Mouse (Mus musculus) kidney, adult 2 months (tissue): ENCODE data around the gene D630003M21Rik. TPM values are rescaled to one million over a fixed set of nuclear protein-coding genes. Genes with fewer than 3 reads are reported as not detected.

Experiments used
- DNase-seq: peaks from one replicate; pipeline ENCODE4 v3.0.0; 2021
- H3K27ac ChIP-seq: fragments of 200-500 bp; 2 replicates; pipeline ENCODE4 v1.5.1; 2012; ENCODE audit warnings: low read depth, low read length, control low read depth, inconsistent platforms; ENCODE audit not compliant: insufficient read depth
- H3K27me3 ChIP-seq: fragments of 200-500 bp; replicated peaks from 2 replicates; pipeline ENCODE4 v1.6.1; 2012; ENCODE audit warnings: mild to moderate bottlenecking, moderate library complexity, low read length, inconsistent platforms; ENCODE audit not compliant: control insufficient read depth, insufficient read depth
- H3K36me3 ChIP-seq: fragments of 200-500 bp; 2 replicates; pipeline ENCODE4 v1.6.1; 2012; ENCODE audit warnings: mild to moderate bottlenecking, moderate library complexity, low read length, inconsistent platforms; ENCODE audit not compliant: control insufficient read depth, insufficient read depth
- H3K4me1 ChIP-seq: fragments of 200-500 bp; 2 replicates; pipeline ENCODE4 v1.6.1; 2011; ENCODE audit warnings: low read length; ENCODE audit not compliant: control insufficient read depth, insufficient read depth
- H3K4me3 ChIP-seq: fragments of 200-500 bp; 2 replicates; pipeline ENCODE4 v1.5.1; 2011; ENCODE audit warnings: mild to moderate bottlenecking, low read depth, low read length, control low read depth; ENCODE audit not compliant: insufficient read depth
- CTCF ChIP-seq: fragments of 200-500 bp; conservative IDR thresholded peaks from 2 replicates; pipeline ENCODE4 v1.5.1; 2011; ENCODE audit warnings: low read depth, mild to moderate bottlenecking, control low read depth, low read length, moderate library complexity, mixed read lengths; ENCODE audit not compliant: insufficient read depth, insufficient read length
- POLR2A ChIP-seq: fragments of 200-500 bp; IDR thresholded peaks from one replicate; pipeline ENCODE4 v1.6.1; 2011; ENCODE audit warnings: low read depth, low read length, control low read depth
- WGBS: fragments of 180-500 bp; shearing (Covaris S2); methylation state at CpG from one replicate; pipeline ENCODE4 v1.1.7; 2018; 5-methylcytosine and 5-hydroxymethylcytosine counted together
- polyA plus RNA-seq: library from polyadenylated mRNA; depleted of rRNA; stranded (reverse); fragments of >200 nt; gene quantifications from 2 replicates; pipeline ENCODE4 v1.2.3, GENCODE M21; 2012; rRNA removed

Gene D630003M21Rik
- polyA plus RNA-seq, 1 experiment, result 2.0 TPM

DNA sequence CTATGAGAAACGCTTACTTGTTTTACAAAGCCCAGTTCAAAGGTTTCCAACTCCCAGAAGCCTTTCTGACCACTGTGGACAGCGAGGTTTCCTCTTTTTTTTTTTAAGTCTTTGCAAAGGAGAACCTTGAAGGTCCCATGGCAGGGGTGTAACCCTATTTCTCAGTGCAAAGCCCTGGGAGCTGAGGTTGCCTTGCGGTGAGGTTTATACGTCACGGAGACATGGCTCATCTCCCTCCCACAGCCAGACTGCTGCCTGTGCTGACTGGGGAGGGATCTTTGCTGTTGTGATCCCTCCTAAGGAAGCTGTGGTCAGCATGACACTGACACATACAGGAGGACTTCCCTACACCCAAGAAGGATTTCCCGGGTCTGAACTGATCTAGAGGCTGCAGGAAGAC, 96.0 kb downstream of the D630003M21Rik start:
- H3K36me3 ChIP-seq, result no peaks in the 10 kb centered on the region; the same call in 1 of the 2 replicates
- H3K4me1 ChIP-seq, result peaks cover 28% of the 10 kb centered on the region
- no peak overlapping the region for H3K4me3 ChIP-seq
- WGBS, result 68% methylated on average over 6 of the region's 6 CpGs
- DNase-seq, result no peak
- TF ChIP-seq CTCF (no peak), POLR2A (no peak)
- H3K27ac ChIP-seq, result no peak overlapping the region
- H3K27me3 ChIP-seq, result no peaks in the 10 kb centered on the region

Other genes with a start within 250 kb of the D630003M21Rik start
- 15.6 and 16.3 TPM in 2 replicates for gene Tti1, start 200.8 kb downstream of the D630003M21Rik start, polyA plus RNA-seq
- gene Rprd1b, start 200.7 kb downstream of the D630003M21Rik start, polyA plus RNA-seq, result 17.5 and 18.6 TPM in 2 replicates
- gene Tgm2, start 82.8 kb downstream of the D630003M21Rik start, polyA plus RNA-seq, result 217 and 221 TPM in 2 replicates
- gene Bpi, start 28.9 kb upstream of the D630003M21Rik start, polyA plus RNA-seq, result 0.06 and 0.07 TPM in 2 replicates
- gene Lbp, start 77.3 kb upstream of the D630003M21Rik start, polyA plus RNA-seq, result 19.8 and 27.2 TPM in 2 replicates
- gene Snhg11, start 146.4 kb upstream of the D630003M21Rik start, polyA plus RNA-seq, result 35.3 and 58.4 TPM in 2 replicates
- gene Ralgapb, start 180.6 kb upstream of the D630003M21Rik start, polyA plus RNA-seq, result 25.6 and 30.6 TPM in 2 replicates